Mouse (Mus musculus) brain, embryonic 14.5 days (tissue): ENCODE measurements around the gene Tcerg1l. TPM values are rescaled to one million over a fixed set of nuclear protein-coding genes. Genes with fewer than 3 reads are reported as not detected.

Experiments
- DNase-seq: peaks from one replicate; pipeline ENCODE4 v3.0.0-alpha.2; 2011; ENCODE audit warnings: low read depth
- CTCF ChIP-seq: fragments of 200-500 bp; IDR thresholded peaks from 2 replicates; pipeline ENCODE4 v1.5.1; 2012; ENCODE audit warnings: inconsistent platforms, mild to moderate bottlenecking, moderate library complexity, borderline replicate concordance; ENCODE audit not compliant: insufficient read depth, insufficient read length; ENCODE audit errors: extremely low read depth
- POLR2A ChIP-seq: fragments of 200-500 bp; IDR thresholded peaks from 2 replicates; pipeline ENCODE4 v1.6.1; 2012; ENCODE audit warnings: mild to moderate bottlenecking, inconsistent platforms, borderline replicate concordance; ENCODE audit not compliant: poor library complexity, insufficient read depth, insufficient read length, severe bottlenecking; ENCODE audit errors: extremely low read depth
- polyA plus RNA-seq: library from polyadenylated mRNA; depleted of rRNA; stranded (reverse); fragments of >200 nt; gene quantifications from 2 replicates; pipeline ENCODE4 v1.2.3, GENCODE M21; 2012

The Tcerg1l gene
- polyA plus RNA-seq, 1 experiment: 23.8 TPM

DNA sequence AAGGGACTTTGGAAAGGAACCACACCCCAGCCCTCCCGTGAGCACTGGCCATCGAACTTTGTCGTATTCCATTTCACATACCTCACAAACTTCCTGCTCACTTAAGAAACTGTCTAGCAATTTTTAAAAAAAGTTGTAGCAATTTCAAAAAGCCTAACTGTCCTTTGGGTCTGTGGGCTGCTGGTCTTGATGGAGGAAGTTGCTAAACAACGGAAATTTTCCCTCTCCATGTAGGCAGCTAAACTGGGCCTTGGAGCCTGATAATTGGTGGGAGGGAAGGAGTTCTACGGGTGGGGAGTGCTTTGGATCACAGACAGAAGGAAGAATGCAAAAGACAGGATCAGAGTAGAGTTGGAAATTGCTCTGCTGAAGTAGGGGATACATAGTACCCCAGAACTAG is 155.3 kb downstream of the Tcerg1l start:
- TF ChIP-seq POLR2A (no peak), CTCF (no peak)
- DNase-seq: no peak

DNA sequence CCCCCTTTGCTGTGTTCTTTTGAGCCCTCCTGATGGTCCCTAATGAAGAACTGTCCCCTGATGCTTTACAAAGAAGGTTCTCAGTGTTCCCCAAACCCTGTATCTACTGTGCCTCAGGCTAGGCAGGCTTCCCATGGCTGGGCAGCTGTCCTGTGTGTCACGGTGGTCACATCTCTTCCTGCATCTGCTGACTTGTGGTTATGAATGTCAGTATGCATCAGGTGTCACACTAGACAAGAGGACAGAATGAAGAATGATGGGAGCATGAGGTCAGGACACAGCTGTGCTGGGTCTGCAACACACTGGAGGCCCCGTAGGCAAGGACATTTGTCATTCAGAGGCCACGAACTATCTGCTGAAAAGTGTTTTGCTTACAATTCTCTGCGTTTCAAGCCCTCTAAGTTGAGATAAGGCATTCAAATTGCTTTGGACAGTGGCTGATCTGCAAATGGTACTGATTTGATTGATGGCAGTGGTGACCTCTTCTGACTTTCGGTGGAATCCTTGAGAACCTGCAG is 159.8 kb downstream of the Tcerg1l start:
- TF ChIP-seq CTCF (no peak), POLR2A (no peak)
- DNase-seq: no peak

DNA sequence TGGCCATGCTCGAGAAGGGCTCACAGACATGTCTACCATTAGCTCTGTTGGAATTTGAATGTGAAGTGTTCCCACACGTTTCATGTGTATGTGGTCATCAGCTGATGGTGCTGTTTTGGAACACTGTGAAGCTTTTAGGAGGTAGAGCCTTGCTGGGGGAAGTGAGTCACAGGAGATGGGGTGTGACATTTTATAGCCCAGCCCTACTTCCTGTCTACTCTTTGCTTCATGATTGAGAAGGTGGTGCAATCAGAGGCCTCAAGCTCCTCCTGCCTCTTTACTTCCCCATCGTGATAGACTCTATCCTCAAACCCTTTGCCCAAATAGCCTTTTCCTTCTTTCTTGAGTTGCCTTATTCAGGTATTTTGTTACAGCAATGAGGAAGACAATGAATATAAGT is 173.3 kb downstream of the Tcerg1l start:
- TF ChIP-seq CTCF: no peak
- no peak for TF ChIP-seq POLR2A
- DNase-seq: no peak

DNA sequence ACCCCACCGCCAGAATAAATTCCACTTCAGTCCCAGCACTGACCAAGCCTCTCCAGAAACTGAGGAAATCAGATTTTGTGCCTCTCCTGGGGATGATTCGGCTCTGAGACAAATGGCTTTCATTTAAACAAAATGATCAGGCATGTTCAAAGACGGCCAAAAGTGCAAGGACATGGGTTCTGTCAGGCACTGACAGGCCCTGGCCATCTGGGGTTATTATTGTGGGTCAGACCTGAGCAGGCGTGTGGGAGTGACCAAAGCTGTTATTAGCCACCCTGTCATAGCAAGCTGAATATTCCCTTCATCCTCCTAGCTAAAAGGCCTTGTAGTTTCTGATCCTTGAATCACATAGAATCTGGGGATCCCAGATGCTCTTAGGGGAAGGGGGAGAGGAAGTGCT is 174.6 kb downstream of the Tcerg1l start:
- TF ChIP-seq POLR2A (no peak), CTCF (no peak)
- DNase-seq: no peak

DNA sequence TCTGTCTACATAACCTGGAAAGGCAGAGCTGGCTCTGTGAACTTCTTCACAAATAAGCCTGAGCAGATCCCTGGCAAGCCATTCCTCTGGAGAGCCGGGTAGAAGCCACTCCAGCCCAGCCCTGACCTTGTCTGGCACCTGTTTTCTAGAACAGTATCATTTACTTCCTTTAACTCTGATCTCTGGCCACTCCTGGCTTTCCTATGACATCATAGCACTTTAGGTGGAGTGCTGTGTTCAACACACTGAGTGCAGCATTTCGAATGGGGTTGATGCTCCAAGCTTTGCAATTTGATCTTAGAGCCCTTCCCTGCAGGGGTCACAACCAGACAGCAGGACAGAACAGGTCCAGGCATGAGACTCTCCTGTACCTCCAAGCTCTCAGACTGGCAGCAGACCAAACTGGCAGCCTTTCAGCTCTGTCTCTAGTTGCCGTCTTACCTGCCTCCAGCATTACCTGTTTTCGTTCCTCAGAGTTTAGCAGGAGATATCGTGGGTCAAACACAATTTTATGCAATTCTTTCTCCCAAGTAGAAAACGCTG is 179.9 kb downstream of the Tcerg1l start:
- DNase-seq: no peak
- TF ChIP-seq POLR2A (no peak), CTCF (no peak)

DNA sequence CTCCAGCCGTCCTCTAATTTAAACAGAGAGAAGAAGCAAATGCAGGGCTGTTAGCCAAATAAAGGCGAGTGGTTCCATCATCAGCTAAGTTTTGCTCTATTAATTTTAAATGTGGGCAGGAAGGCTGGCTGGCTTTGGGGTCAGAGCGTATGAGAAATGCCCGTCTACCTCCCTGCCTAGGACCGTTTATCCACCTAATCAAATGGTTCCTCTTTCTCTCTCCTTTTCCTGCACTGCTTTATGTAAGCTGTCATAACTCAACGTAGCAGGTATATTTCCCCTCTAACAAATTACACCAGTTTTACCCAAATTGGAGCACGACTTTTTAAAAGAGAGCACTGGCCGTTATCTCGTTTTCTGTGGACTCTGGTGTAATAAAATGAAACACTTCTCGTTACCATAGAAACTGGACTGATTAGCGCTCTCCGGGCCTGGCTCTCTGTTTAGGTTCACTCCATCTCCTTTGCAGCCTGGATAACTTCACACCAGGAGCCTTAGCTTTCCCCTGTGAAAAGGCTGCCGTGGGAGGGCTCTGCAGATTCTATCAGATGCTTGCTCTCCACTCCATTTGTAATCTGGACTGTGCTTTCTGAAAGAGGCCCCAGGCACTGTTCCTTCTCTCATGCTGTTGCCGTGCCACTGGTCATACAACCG is 182.2 kb downstream of the Tcerg1l start:
- DNase-seq: peak; percentile 72
- TF ChIP-seq CTCF (no peak), POLR2A (no peak)

DNA sequence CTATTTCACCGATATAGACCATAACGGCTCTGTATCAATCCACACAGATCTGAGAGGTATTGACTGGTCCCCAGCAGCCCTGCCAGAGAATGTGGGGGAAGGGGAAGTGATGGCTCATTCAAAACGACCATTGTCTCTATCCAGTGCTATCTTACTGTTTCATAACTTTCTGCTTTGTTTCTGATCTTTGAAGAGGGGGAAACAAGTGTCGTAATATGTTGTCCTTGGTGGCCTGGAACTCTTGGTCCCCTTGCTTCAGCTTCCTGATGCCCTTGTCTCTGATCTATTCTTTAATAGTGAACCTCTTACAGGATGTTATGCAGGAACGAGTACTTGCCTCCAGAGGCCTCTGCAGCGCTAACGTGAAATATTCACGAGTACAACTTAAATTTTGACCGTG is 182.8 kb downstream of the Tcerg1l start:
- no peak for TF ChIP-seq CTCF
- no peak for TF ChIP-seq POLR2A
- DNase-seq: no peak

DNA sequence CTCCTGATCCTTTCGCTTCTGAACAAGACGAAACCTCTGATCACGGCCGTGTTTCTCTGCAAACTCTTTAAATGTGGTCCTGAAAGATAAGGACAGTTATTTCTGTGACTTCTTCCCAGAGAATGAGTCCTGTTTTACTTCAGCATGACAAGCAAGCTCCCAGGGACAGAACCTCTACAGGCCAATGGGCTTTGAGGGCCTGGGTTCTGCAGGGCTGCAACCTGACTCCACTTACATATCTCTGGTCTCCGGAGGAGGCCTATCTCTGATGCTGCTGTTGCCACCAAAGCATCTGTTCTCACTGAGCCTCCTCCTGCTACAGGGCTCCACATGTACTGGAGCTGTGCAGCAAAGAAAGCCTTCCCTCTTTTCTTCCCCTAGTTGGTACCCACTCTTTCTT is 187.8 kb downstream of the Tcerg1l start:
- TF ChIP-seq POLR2A (no peak), CTCF (no peak)

DNA sequence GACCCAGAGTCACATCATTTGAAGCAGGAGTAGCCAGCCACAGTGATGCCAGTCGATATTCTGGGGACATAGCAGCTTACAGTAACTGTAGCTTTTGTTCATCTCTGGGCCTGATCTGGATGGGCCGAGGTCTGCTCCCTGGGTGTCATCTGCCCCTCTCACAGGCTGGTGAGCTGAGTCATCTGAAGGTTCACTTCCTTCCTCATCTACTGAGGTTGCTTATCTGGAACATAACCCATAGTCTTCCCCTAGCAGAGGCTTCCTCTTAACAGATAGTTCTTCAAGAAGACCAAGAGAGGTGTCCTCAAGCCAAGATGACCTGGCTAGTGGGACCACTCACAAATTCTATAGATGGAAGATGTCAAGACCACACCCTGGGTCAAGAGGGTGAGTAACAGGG is 192.4 kb downstream of the Tcerg1l start:
- TF ChIP-seq CTCF: no peak
- DNase-seq: no peak

More for the DNA sequence above, 187.8 kb downstream of the Tcerg1l start:
- no peak for DNase-seq

DNA sequence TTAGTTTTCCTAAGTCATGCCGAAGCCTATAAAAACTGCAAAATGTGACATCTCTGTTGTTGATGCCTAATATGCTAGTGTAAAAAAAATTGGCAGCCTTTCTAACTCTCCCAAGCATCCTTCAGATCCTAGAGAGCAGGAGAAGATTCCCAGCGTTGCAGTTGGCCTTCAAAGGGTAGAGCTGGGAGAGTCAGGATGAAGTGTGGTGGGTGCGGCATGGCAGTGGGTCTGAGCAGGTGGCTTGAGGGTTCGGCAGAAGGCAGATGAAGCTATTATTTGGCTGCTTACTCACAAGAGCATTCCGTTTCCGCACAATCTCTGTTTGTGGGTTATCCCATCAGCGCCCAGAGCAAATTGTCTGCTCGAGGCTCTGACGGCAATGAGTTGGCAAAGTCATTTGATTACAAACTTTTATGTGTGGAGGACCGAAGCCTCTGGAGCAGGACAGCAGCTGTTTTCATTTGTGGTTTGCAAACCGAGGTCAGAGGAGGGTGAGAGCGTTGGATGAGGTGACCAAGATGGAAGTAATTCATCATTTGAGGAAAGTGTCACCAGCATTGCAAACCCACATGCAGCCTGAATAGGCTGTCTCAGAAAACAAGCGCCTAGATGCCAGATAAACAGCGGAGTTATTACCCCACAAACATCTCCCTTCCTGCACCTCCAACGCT is 195.2 kb downstream of the Tcerg1l start:
- TF ChIP-seq POLR2A (no peak), CTCF (no peak)
- DNase-seq: no peak

DNA sequence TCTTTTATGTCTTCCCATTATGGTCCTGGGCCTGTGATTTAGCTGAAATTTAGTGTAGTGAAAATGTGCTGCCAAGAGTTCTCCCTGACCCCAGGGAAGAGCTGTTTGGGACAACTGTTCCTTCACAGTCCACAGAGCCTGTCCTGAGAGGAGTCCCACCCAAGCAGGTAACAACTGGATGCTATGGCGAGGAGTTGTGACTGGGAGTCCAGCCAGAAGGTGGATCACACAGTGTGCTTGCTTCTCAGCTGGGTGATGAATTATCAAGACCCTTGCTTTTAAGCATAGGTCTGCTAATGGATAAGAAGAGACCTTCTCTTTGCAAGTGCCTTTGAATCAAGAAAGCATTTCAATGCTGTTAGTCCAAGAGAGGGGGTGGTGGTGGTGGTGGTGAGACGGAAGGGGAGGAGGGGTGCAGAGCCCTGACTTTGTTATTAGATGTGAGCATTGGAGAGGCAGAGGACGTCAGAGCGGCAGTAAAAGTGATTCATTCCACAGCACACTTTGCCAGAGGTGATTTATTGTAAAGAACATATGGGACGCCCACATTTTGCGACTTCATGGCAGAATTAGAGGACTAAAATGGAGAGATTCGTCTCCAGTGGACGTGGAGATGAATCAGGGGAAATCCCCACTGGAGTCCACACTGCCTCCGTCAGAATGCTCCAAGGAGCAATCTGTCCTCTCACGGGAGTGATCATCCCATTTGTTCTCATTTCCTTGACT is 198.0 kb downstream of the Tcerg1l start:
- no peak for TF ChIP-seq POLR2A
- no peak for TF ChIP-seq CTCF
- DNase-seq: no peak
